Mouse (Mus musculus): ENCODE results near the gene Cldn22.

The Cldn22 gene

DNA sequence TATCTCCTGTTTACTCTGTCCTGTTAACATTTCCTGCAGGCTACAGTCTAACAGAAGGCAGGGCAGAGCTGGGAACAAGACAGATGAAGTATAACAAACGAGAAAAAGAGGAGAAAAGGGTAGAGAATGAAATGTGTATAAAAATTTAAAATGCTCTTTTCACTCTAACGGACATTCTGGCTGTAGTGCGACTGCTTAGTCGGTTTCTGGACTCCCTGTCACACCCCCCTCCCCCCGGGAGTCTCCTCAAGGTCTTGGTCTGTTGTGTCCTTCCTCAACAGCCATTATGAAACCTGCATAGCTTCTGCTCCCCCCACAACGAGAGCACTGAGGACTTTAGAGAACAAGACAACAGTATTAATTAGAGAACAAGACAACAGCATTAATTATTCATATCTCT, 8.3 kb downstream of the Cldn22 start:
- no peak for DNase-seq (ENCODE audit: low spot score in 2 of 2)

DNA sequence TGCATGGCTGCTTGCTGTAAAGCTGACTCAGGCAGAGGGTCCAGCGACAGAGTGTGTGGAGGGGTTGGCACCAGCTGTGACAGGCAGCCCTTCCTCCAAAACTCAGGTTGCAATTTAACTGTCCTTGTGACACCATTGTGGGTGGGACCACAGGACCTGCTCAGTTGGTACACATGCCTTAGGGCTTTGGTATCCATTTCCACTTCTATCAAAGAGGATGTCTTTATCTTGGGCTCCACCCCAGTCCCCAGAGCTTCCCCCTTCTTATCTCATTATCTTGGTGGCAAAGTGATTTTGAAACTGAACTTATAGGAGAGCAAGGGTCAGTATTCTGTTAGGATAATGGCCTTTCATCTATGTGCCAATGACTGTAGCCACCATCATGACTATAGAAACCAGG, 9.7 kb downstream of the Cldn22 start:
- no peak for DNase-seq (ENCODE audit: low spot score in 2 of 2)

DNA sequence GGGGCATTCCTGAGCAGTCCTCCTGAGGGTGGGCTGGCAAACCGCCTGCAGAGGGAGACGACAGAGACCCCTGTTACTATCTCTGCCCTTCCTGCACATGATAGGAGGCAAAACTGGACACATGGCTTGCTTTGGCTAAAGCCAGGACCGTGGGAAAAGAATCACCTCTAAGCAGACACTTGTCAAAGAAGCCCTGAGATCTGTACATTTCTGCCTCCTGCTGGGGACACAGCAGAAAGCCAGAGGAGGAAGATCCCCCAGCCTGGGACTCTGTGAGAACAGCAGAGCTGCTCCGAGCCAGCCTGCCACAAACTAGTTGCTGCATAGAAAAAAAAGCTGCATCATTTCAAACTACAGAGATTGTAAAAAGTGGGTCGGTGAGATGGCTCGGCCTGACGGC, 18.8 kb downstream of the Cldn22 start:
- DNase-seq (ENCODE audit: low spot score in 2 of 2) = no peak

DNA sequence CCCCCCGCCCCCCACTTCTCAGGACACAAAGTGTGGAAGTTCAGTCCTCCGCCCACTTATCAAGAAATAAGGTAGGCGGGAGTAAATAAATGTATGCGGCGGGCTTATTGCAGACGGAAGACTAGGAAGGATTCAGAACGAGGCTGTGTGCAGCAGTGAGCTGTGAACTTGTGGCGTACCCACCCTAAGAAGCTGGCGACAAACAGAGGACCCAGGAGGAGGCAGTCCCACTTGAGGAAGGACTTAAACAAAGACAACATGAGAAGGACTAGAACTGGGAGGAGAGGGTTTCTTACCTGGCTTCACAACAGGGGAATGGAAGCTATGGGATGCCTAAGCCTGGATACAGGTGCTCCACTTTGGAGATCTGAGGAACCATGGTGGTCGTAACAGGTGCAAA, 19.4 kb downstream of the Cldn22 start:
- no peak for DNase-seq (ENCODE audit: low spot score in 2 of 2)

DNA sequence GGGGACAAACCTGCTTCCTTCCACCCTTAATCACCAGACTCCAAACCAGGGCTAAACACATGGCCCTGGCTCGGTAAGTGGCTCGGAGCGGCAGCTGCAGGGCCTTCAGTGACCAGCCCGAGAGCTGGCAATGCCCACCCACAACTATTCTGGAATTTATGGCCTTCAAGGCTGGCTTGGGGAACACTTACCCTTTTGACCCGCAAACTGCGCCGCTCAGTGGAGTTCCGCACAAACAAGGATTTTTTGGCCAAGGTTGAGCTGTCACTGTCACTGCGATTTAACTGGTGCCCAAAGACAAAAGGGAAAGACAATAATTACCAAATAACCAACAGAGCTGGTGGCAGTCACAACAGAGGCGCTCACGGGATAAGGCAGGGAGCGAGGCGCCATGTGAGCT, 21.7 kb downstream of the Cldn22 start:
- no peak for DNase-seq (ENCODE audit: low spot score in 2 of 2)

DNA sequence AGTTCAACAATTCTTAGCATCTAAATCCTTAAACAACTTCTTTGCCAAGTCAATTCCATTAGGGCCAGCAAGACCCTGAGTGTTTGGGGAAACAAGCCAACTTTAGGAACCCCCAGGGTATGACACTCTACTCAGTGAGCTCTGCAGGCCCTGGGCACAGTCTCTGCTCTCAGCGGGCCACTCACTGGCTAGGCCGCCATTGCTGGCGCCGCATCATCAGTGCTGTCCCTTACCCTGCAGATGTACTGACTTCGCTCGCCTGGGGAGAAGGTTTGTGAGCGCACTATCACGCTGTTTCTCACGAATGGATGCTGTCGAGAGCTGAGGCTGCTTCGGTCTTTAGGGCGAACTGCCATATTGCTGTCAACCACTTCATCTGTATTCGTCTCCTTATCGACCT, 22.9 kb downstream of the Cldn22 start:
- DNase-seq (ENCODE audit: low spot score in 2 of 2) = no peak

DNA sequence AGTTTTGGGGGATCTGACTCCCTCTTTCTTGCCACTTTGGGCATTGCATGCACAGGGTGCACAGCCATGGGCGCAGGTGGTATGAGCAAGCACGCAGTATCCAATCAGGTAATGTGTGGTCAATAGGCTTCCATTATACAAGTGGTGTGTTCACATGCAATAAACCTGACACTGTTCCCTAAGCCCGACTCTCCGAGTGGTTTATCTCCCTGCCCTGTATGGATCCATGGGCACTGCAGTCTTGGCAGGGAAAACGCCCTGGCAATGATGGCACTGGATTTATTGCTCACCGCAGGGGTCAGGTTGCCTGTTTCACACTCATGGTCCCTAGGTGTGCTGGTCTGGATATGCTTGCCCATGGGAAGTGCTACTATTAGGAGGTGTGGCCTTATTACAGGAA, 23.6 kb downstream of the Cldn22 start:
- DNase-seq (ENCODE audit: low spot score in 2 of 2) = no peak

DNA sequence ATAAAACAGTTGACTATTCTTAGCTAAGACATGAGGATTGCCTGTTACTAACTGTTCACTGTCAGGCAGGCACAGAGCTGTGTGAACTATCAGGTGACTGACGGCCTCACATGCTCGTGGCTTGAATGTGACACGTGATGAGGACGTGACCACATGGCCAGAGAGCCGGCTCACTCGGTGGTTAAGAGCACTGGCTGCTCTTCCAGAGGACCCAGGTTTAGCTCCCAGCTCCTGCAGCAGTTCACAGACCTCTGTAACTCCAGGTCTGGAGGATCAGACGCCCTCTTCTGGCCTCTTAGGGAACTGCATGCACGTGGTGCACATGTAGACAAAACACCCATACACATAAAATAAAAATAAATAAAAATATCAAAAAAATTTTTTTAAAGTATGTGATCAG, 25.6 kb downstream of the Cldn22 start:
- no peak for DNase-seq (ENCODE audit: low spot score in 2 of 2)

DNA sequence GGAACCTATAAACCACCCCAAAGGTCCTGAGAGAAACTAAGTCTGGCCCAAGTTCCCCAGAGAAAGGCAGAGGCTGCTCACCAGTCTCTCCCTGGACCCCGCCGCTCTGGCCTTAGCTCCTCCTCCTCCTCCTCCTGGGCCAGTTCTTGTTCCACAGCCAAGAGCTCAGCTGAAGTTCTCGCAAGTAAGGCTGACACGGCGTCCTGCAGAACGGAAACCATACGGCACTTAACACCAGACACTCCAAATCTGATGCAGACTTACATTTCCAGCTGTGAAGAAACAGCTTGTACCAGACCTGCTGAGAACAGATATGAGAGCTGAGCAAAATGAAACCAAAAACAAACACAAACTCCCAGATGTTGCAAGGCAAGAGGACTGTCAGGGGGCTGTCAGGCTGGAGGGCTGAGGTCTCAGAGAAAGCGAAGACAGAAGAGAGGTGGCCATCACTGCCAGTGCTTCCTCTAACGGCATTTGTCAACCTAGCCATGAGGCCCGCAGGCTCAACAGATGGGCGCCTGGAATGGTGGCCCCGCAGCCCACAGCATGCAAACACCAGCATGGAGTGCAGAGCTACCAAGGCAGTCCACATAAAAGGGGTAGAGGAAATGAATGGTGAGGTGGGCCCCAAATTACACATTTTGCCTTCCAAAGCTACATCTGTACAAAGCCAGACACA, 27.7 kb downstream of the Cldn22 start:
- peak in 1 of 2 experiments; percentile 16 for DNase-seq (ENCODE audit: low spot score in 2 of 2)

DNA sequence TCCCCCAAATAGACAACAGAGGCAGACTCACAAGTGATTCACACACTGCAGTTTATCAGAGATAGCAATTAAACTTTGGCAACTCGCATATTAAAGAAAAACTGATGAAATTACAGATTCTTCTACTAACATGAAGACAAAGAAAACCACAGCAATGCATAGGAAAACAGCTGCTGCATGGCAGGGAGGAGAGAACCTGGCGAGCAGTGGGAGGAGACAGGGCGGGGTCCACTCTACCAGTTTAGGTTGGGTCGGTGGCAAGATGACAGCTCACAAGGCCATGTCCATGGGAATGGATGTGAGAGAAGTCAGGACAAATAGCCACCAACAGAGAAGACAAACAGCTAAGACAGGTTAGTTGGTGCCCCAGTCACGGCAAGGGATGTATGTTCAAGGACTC, 28.5 kb downstream of the Cldn22 start:
- peak; percentile 23 to 24 for DNase-seq (ENCODE audit: low spot score in 2 of 2)

DNA sequence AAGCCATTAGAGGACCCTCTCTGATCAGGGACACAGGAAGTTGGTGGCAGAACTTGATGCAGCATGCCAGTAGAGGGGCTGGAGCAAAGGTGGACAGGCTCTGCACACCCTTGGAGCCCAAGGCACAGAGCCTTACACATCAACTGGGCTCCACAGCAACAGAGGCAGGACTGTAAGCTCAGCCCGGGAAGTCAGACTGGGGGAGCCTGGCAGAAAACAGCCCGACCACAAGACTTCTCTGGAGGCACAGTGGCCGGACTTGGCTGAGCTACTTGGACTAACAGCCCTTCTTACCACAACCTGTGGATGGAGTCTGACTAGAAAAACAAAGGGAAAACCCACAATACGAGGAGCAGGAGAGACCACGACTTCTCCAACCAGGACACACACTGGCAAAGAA, 29.1 kb downstream of the Cldn22 start:
- DNase-seq (ENCODE audit: low spot score in 2 of 2) = no peak

DNA sequence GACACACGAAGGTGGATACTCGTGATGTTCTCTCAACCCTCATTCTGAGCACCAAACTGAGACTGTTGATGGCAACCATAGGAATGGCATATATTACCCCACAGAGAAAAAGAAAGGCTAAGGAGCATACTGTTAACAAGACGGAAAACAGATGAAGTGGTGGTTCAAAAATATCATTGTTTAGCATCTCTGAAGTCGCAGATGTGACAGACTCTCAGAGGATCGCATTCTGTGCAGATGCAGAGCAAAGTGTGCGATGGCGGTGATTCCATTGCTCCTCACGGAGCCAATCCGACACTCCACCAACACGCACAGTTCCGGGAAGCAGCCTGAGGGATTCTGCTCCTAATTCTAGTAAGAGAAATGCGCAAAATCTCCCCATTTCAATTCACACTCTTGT, 35.0 kb downstream of the Cldn22 start:
- no peak for DNase-seq (ENCODE audit: low spot score in 2 of 2)

DNA sequence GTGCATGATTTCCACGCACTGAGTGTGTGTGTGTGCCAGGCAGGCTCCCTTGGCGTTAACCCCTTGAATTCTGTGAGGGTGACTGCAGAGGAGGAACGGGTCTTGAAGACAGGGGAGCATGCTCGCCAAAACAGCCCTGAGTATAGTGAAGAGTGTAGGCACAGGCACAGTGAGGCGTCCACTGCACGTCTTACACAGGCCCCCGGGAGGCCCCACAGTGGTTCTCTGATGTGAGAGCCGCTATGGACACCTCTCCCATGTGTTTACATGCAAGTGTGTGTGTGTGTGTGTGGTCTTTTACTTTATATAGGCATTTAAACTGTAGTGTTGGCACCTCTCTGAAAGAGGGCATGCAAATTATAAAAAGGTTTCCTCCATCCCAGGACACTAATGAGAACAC, 42.3 kb downstream of the Cldn22 start:
- DNase-seq (ENCODE audit: low spot score in 2 of 2) = no peak

DNA sequence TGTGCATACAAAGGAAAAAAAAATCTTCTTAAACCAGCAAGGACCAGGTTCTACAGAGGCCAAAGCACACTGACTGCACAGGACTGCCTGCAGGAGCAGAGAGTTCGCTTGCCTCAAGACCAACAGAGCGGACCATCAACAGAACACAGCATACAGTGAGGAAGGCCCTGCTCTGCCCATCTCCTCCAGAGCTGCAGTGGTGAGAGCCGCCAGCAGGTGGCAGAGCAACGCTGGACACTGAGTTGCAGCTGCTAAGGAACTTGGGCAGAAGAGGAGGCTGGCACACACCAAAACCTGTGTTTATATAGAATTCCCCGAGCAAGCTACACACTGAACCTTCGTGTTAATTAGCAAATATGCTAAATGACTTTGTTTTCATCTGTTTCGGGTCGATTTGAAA, 42.8 kb downstream of the Cldn22 start:
- DNase-seq (ENCODE audit: low spot score in 2 of 2) = peak; percentile 30 to 78

DNA sequence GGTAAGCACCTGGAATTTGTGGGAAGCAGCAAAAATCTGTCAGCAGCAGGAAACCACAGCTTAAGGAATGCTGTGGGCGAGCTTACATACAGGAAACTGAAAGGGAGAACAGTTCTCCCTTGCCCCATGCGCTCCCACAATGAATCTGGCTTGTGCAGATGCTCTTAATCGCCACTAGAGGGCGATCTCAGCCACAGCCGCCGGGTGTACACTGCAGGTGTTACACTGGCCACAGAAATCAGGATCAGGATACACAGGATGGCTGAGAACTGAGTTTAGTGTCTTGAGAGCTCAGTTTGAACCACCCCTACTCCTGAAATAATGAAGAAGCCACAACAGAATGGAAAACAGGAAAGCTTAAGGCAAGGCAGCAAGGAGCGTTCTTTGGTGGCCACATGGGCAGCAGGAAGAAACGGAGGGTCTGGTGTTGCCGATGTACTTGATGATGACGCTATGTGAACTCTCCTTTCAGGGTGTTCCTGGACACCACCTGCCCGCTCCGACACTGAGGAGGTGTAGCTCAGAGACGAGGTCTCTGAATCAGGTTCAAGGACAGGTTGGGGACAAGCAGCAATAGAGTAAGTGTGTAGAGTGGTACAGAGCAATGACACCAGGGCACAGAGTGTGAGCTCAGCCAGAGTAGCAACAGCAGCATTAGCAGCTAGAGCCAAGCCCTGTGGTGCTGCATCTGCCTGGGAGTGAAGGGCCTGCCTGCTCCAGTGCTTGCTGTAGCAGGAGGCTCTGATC, 48.3 kb downstream of the Cldn22 start:
- peak in 1 of 2 experiments; percentile 43 for DNase-seq (ENCODE audit: low spot score in 2 of 2)

DNA sequence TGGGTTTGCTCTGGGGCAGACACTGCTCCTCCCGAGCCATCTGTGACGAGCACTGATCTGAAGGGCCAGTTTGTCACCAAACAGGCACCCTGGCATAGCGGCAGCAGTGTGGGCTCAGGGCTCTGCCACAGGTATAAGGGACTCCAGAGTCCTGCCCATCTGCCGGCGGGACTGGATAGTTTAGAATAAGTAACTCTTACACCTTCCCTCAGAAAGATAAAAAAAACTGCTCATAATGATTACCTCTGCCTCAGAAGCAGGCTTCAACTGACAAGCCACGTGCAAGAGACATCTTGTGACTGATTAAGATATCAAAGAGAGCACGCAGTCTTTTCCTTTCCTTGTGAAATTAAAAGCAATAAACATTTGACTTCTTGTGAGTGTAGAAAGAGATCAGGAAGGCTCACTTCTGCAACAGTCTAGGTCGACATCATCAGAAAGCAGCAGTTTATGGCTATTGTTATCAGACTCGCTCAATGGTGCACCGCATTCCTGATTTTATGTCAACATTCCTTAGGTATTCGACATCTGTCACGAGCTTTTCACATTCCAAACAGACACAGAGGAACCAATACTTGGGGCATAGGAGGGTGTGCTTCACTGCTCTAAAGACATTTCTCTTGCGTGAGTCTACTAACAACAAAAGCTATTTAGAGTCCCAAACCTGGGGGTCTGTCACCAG, 50.4 kb downstream of the Cldn22 start:
- no peak for DNase-seq (ENCODE audit: low spot score in 2 of 2)

Measured in thymus, postnatal 10 days (tissue).